Mouse (Mus musculus) megakaryocyte, embryonic 14.5 days (primary cell): ENCODE results near the gene Tmem50b.

ENCODE experiments used
- FLI1 ChIP-seq: IDR thresholded peaks from 2 replicates; pipeline ENCODE4 v1.6.1; 2012; ENCODE audit warnings: low read length, inconsistent platforms, mixed read lengths
- GATA1 ChIP-seq: IDR thresholded peaks from 3 replicates; pipeline ENCODE4 v1.6.1; 2012; ENCODE audit warnings: mixed read lengths, low read length, inconsistent platforms, borderline replicate concordance

DNA sequence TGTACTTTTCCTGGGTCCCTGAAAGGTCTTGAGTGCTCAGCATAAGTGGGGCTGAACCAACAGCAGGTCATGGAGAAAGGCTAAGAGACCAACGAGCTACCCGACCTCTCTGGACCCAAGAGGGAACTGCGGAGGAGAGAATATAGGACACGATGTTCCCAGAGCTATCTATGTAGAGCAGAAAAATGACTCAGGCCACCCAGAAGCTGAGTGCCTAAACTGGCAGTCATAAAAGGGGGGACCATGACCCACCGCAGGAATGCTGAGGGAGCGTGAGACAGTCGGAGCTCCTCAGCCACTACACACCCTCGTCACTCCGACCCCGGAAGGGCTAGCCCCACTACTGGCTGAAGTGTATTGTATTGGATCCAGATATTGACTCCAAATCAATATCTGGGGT lies 28.6 kb downstream of the Tmem50b start:
- TF ChIP-seq GATA1: no peak
- no peak for TF ChIP-seq FLI1
